ENCODE assay signal across 8 mouse cellular contexts in the genomic region with DNA sequence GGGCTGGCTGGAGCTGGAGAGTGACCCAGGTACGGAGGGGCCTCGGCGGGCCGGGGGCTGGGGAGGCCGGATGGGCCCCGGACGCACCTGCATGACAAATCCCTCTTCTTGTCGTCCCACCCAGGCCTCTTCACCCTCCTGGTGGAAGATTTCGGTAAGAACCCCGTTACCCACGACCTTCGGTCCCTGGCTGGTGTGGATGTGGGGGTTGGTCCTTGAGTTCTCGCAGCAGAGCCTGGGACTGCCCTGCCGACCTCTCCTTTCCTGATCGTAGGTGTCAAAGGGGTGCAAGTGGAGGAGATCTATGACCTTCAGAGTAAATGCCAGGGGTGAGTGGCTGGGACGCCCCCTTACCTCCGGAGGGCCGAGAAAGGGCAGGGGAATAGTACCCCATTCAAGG. TPM values are rescaled to one million over a fixed set of nuclear protein-coding genes. Genes with fewer than 3 reads are reported as not detected.
A peak's percentile ranks its signal among the peaks of the same experiment; 100 is the strongest.
DNase-seq lines count a peak whose midpoint lies in the region; ATAC-seq and TF ChIP-seq lines count a peak whose summit lies in the region.

No protein-coding gene starts in this region.

- TF ChIP-seq EP300 in heart, postnatal 0 days (IDR thresholded peaks at IDR 0.05; ENCODE audit: low read depth), result no peak

- H3K4me1 ChIP-seq in heart, postnatal 0 days (ENCODE audit: control insufficient read depth, insufficient read depth), result peaks cover 13% of the 10 kb centered on the region
- peaks cover 15% of the 10 kb centered on the region for H3K4me1 ChIP-seq in hindbrain, embryonic 12.5 days
- H3K4me1 ChIP-seq in midbrain, embryonic 12.5 days, result peaks cover 9% of the 10 kb centered on the region

- 1% methylated on average over 18 of the region's 18 CpGs for WGBS in heart, postnatal 0 days
- WGBS in hindbrain, embryonic 12.5 days, result 2% methylated on average over 18 of the region's 18 CpGs
- 3% methylated on average over 18 of the region's 18 CpGs for WGBS in midbrain, embryonic 12.5 days

- peak overlapping the region; percentile 87 for H3K27ac ChIP-seq in heart, postnatal 0 days (ENCODE audit: low read depth)
- H3K27ac ChIP-seq in hindbrain, embryonic 12.5 days, result peak overlapping the region; percentile 91
- H3K27ac ChIP-seq in midbrain, embryonic 12.5 days (replicated peaks), result peak overlapping the region; percentile 89

- H3K36me3 ChIP-seq in heart, postnatal 0 days (replicated peaks; ENCODE audit: control insufficient read depth, insufficient read depth, low read length), result peaks cover 36% of the 10 kb centered on the region
- peaks cover 35% of the 10 kb centered on the region for H3K36me3 ChIP-seq in hindbrain, embryonic 12.5 days
- peaks cover 39% of the 10 kb centered on the region for H3K36me3 ChIP-seq in midbrain, embryonic 12.5 days

- H3K9ac ChIP-seq in heart, postnatal 0 days (replicated peaks; ENCODE audit: low read depth, low read length), result peak overlapping the region; percentile 99
- H3K9ac ChIP-seq in hindbrain, embryonic 12.5 days, result peak overlapping the region; percentile 96
- peak overlapping the region; percentile 86 for H3K9ac ChIP-seq in midbrain, embryonic 12.5 days (replicated peaks)

- no peaks in the 10 kb centered on the region for H3K9me3 ChIP-seq in heart, postnatal 0 days (replicated peaks; ENCODE audit: control insufficient read depth, low read length)
- H3K9me3 ChIP-seq in hindbrain, embryonic 12.5 days (replicated peaks), result no peaks in the 10 kb centered on the region
- H3K9me3 ChIP-seq in midbrain, embryonic 12.5 days, result no peaks in the 10 kb centered on the region

- no peak; the same call in 1 of the 2 replicates for ATAC-seq in heart, postnatal 0 days (ENCODE audit: insufficient read depth, low read depth)
- ATAC-seq in activated CD4-positive, CD25-positive, alpha-beta regulatory T cell, adult 4 months, result peak; percentile 13
- ATAC-seq in hindbrain, embryonic 12.5 days (ENCODE audit: low FRiP score), result no peak
- ATAC-seq in midbrain, embryonic 12.5 days (ENCODE audit: low FRiP score, low read depth), result no peak; the same call in 1 of the 2 replicates

- no peaks in the 10 kb centered on the region for H3K27me3 ChIP-seq in heart, postnatal 0 days (ENCODE audit: control insufficient read depth, insufficient read depth, low read length)
- no peaks in the 10 kb centered on the region for H3K27me3 ChIP-seq in hindbrain, embryonic 12.5 days
- no peaks in the 10 kb centered on the region for H3K27me3 ChIP-seq in midbrain, embryonic 12.5 days

- no peak for TF ChIP-seq CTCF in heart, postnatal 0 days (IDR thresholded peaks at IDR 0.05; ENCODE audit: low read depth)

- peak overlapping the region; percentile 89 for H3K4me2 ChIP-seq in heart, postnatal 0 days (ENCODE audit: low read depth, low read length)
- peak overlapping the region; percentile 61 for H3K4me2 ChIP-seq in hindbrain, embryonic 12.5 days (replicated peaks)
- H3K4me2 ChIP-seq in midbrain, embryonic 12.5 days (replicated peaks), result peak overlapping the region; percentile 74

- H3K4me3 ChIP-seq in heart, postnatal 0 days (ENCODE audit: low read depth, low read length), result peak overlapping the region; percentile 98
- peak overlapping the region; percentile 90 for H3K4me3 ChIP-seq in hindbrain, embryonic 12.5 days
- H3K4me3 ChIP-seq in midbrain, embryonic 12.5 days, result peak overlapping the region; percentile 85

- intact Hi-C loops in heart, postnatal 25 days (cut with DNase I), result loop anchor here (5.0 kb wide), 1 partner anchor 86 kb away; a partner anchor contains a TSS

- DNase-seq in heart, postnatal 0 days (ENCODE audit: low spot score), result no peak
- no peak for DNase-seq in heart, postnatal 25 days (ENCODE audit: low spot score)
- DNase-seq in ovary, postnatal 14 days (ENCODE audit: low spot score), result no peak
- no peak for DNase-seq in frontal cortex, postnatal 25 days (ENCODE audit: low spot score in 2 of 2)
- DNase-seq in kidney, postnatal 25 days, result no peak

RNA-seq across cellular contexts. Expression of a gene that starts 0.4 kb away (rescaled TPM):
- 51.1 and 64.0 TPM in 2 replicates for total RNA-seq in heart, postnatal 0 days (2014; rRNA removed; ENCODE audit: low replicate concordance)
- 34.2 and 38.6 TPM in 2 replicates for polyA plus RNA-seq in heart, postnatal 0 days (2015; fragmentation: Nextera tagmentation; extraction: Ambion mirVana)
- total RNA-seq in heart, postnatal 25 days (2021), result 10 to 100 TPM; 39.5 to 45.5 TPM
- 10 to 100 TPM; 21.1 to 25.4 TPM for polyA plus RNA-seq in activated CD4-positive, CD25-positive, alpha-beta regulatory T cell, adult 4 months (2017; shearing (Covaris generic))
- 110 and 112 TPM in 2 replicates for polyA plus RNA-seq in hindbrain, embryonic 12.5 days (2016; fragmentation: Nextera tagmentation; extraction: Ambion mirVana)
- 124 and 127 TPM in 2 replicates for polyA plus RNA-seq in midbrain, embryonic 12.5 days (2016; fragmentation: Nextera tagmentation; extraction: Ambion mirVana)

RNA-seq across cellular contexts. Expression of a gene that starts 0.5 kb away (rescaled TPM):
- 2.1 and 7.4 TPM in 2 replicates for total RNA-seq in heart, postnatal 0 days (2014; rRNA removed; ENCODE audit: low replicate concordance)
- polyA plus RNA-seq in heart, postnatal 0 days (2015; fragmentation: Nextera tagmentation; extraction: Ambion mirVana), result 11.7 and 12.5 TPM in 2 replicates
- total RNA-seq in heart, postnatal 25 days (2021), result 1 to 10 TPM; 3.4 to 4.1 TPM
- polyA plus RNA-seq in activated CD4-positive, CD25-positive, alpha-beta regulatory T cell, adult 4 months (2017; shearing (Covaris generic)), result 10 to 100 TPM; 10.7 to 12.9 TPM
- polyA plus RNA-seq in hindbrain, embryonic 12.5 days (2016; fragmentation: Nextera tagmentation; extraction: Ambion mirVana), result 12.4 TPM in 2 replicates
- 12.0 and 12.2 TPM in 2 replicates for polyA plus RNA-seq in midbrain, embryonic 12.5 days (2016; fragmentation: Nextera tagmentation; extraction: Ambion mirVana)

RNA-seq across cellular contexts. Expression of a gene that starts 34.0 kb away (rescaled TPM):
- total RNA-seq in heart, postnatal 0 days (2014; rRNA removed; ENCODE audit: low replicate concordance), result 4.4 and 12.7 TPM in 2 replicates
- 0.75 and 0.90 TPM in 2 replicates for polyA plus RNA-seq in heart, postnatal 0 days (2015; fragmentation: Nextera tagmentation; extraction: Ambion mirVana)
- total RNA-seq in heart, postnatal 25 days (2021), result 10 to 100 TPM; 12.4 to 16.1 TPM
- not detected for polyA plus RNA-seq in activated CD4-positive, CD25-positive, alpha-beta regulatory T cell, adult 4 months (2017; shearing (Covaris generic))
- polyA plus RNA-seq in hindbrain, embryonic 12.5 days (2016; fragmentation: Nextera tagmentation; extraction: Ambion mirVana), result 0.79 and 1.2 TPM in 2 replicates
- 0.69 and 1.1 TPM in 2 replicates for polyA plus RNA-seq in midbrain, embryonic 12.5 days (2016; fragmentation: Nextera tagmentation; extraction: Ambion mirVana)

RNA-seq across cellular contexts. Expression of a gene that starts 34.9 kb away (rescaled TPM):
- total RNA-seq in heart, postnatal 0 days (2014; rRNA removed; ENCODE audit: low replicate concordance), result 292 and 338 TPM in 2 replicates
- polyA plus RNA-seq in heart, postnatal 0 days (2015; fragmentation: Nextera tagmentation; extraction: Ambion mirVana), result 162 and 171 TPM in 2 replicates
- total RNA-seq in heart, postnatal 25 days (2021), result 100 to 1,000 TPM; 145 to 148 TPM
- polyA plus RNA-seq in activated CD4-positive, CD25-positive, alpha-beta regulatory T cell, adult 4 months (2017; shearing (Covaris generic)), result 100 to 1,000 TPM; 130 to 131 TPM
- 464 and 474 TPM in 2 replicates for polyA plus RNA-seq in hindbrain, embryonic 12.5 days (2016; fragmentation: Nextera tagmentation; extraction: Ambion mirVana)
- 463 and 480 TPM in 2 replicates for polyA plus RNA-seq in midbrain, embryonic 12.5 days (2016; fragmentation: Nextera tagmentation; extraction: Ambion mirVana)

RNA-seq across cellular contexts. Expression of a gene that starts 43.5 kb away (rescaled TPM):
- 2,939 and 3,145 TPM in 2 replicates for total RNA-seq in heart, postnatal 0 days (2014; rRNA removed; ENCODE audit: low replicate concordance)
- polyA plus RNA-seq in heart, postnatal 0 days (2015; fragmentation: Nextera tagmentation; extraction: Ambion mirVana), result 7,680 and 7,748 TPM in 2 replicates
- total RNA-seq in heart, postnatal 25 days (2021), result 1,000 to 10,000 TPM; 5,169 to 5,647 TPM
- not detected for polyA plus RNA-seq in activated CD4-positive, CD25-positive, alpha-beta regulatory T cell, adult 4 months (2017; shearing (Covaris generic))
- 10.5 and 49.9 TPM in 2 replicates for polyA plus RNA-seq in hindbrain, embryonic 12.5 days (2016; fragmentation: Nextera tagmentation; extraction: Ambion mirVana)
- 1.9 and 3.0 TPM in 2 replicates for polyA plus RNA-seq in midbrain, embryonic 12.5 days (2016; fragmentation: Nextera tagmentation; extraction: Ambion mirVana)
